Mouse (Mus musculus) small intestine, adult 2 months (tissue): Measurements from ENCODE around the gene 1110017D15Rik. TPM values are rescaled to one million over a fixed set of nuclear protein-coding genes. Genes with fewer than 3 reads are reported as not detected.
A peak's percentile ranks its signal among the peaks of the same experiment; 100 is the strongest.

Experiments
- H3K27ac ChIP-seq: fragments of 200-500 bp; 2 replicates; pipeline ENCODE4 v1.5.1; 2012; ENCODE audit warnings: low read depth, low read length, control low read depth, inconsistent platforms; ENCODE audit not compliant: insufficient read depth
- H3K27me3 ChIP-seq: fragments of 200-500 bp; 2 replicates; pipeline ENCODE4 v1.6.1; 2012; ENCODE audit warnings: mild to moderate bottlenecking, moderate library complexity, low read length, inconsistent platforms; ENCODE audit not compliant: control insufficient read depth, insufficient read depth
- H3K36me3 ChIP-seq: fragments of 200-500 bp; 2 replicates; pipeline ENCODE4 v1.6.1; 2012; ENCODE audit warnings: mild to moderate bottlenecking, low read length, control low read depth, inconsistent platforms; ENCODE audit not compliant: control insufficient read depth, insufficient read depth
- H3K4me1 ChIP-seq: fragments of 200-500 bp; 2 replicates; pipeline ENCODE4 v1.6.1; 2012; ENCODE audit warnings: low read length, inconsistent platforms, mixed read lengths; ENCODE audit not compliant: control insufficient read depth, insufficient read depth, insufficient read length
- H3K4me3 ChIP-seq: fragments of 200-500 bp; 2 replicates; pipeline ENCODE4 v1.5.1; 2012; ENCODE audit warnings: low read depth, mild to moderate bottlenecking, control low read depth, inconsistent platforms, low read length, moderate library complexity
- CTCF ChIP-seq: fragments of 200-500 bp; IDR thresholded peaks from 2 replicates; pipeline ENCODE4 v1.5.1; 2012; ENCODE audit warnings: low read depth, mild to moderate bottlenecking, control low read depth, inconsistent platforms, low read length, moderate library complexity, mixed read lengths; ENCODE audit not compliant: insufficient replicate concordance, insufficient read length; ENCODE audit errors: extremely low read depth
- POLR2A ChIP-seq: fragments of 200-500 bp; IDR thresholded peaks from 2 replicates; pipeline ENCODE4 v1.6.1; 2012; ENCODE audit warnings: low read depth, mild to moderate bottlenecking, control low read depth, inconsistent platforms, low read length, moderate library complexity
- WGBS: fragments of 180-500 bp; shearing (Covaris S2); methylation state at CpG from one replicate; pipeline ENCODE4 v1.1.7; 2018; 5-methylcytosine and 5-hydroxymethylcytosine counted together
- polyA plus RNA-seq: library from polyadenylated mRNA; depleted of rRNA; stranded (reverse); fragments of >200 nt; gene quantifications from 2 replicates; pipeline ENCODE4 v1.2.3, GENCODE M21; 2012

Gene 1110017D15Rik
- polyA plus RNA-seq, 1 experiment = 0.37 TPM

DNA sequence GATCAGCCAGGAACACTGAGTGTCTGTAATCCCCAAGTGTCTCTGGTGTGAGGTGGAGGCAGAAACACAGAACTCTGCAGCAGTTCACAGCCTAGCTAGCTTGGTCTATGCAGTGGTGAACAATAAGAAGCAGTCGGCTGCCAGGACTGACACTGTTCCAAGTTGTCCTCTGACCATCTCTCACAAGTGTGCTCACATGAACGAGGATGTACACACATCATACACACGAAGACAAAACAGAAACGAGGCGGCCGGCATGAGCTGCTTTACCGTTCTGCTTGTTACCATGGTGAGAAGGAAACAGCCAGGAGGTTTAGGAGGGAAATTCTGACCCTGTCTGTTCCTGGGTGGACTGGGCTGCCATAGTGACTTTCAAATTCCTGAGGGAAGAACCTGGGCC lies 9.4 kb upstream of the 1110017D15Rik start:
- WGBS = 71% methylated on average over 7 of the region's 7 CpGs

DNA sequence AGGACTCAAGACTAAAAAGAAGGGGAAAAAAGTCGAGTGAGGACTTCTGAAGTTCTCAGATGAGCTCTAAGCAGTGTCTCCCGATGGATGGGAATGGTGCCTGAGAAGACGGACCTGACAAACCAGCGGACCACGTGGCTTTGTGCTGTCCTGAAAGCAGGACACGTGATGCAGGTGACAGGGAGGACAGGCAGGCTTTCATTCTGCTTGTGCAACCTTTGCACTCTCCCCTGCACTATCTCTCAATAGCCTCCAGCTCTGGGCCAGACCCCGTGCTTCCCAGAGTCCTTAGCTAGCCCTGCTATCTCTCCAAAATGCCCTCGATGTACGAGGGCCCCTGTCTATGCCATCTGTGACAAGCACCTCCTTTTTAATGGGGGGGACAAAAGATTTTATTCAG lies 7.7 kb upstream of the 1110017D15Rik start:
- Histone ChIP-seq H3K27ac (no peak overlapping the region), H3K27me3 (no peaks in the 10 kb centered on the region)
- WGBS = 30% methylated on average over 9 of the region's 9 CpGs

More for the DNA sequence above, 9.4 kb upstream of the 1110017D15Rik start:
- Histone ChIP-seq H3K36me3 (no peaks in the 10 kb centered on the region), H3K27ac (no peak overlapping the region), H3K4me1 (peaks cover 11% of the 10 kb centered on the region), H3K27me3 (no peaks in the 10 kb centered on the region), H3K4me3 (no peak overlapping the region)
- TF ChIP-seq CTCF = no peak
- no peak for TF ChIP-seq POLR2A

DNA sequence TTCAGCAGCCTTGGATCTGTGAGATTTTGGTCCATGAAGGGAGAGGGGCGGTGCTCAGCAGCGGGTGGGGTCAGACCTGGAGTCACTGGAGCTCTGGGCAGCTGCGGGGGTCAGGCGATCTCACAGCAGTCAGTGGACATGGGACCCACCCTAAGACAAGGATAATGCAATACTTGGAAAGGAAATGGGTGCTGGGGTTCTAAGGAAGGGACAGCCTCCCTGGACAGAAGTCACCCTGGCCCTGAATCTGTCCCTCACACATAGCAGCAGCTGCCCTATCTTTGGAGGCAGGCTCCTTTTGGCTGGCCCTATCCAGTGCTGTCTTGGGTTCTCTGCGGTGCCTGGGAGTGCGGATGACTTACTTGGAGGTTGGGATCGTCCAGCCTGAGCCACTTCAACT lies 6.7 kb upstream of the 1110017D15Rik start:
- Histone ChIP-seq H3K4me1 (peaks cover 16% of the 10 kb centered on the region), H3K36me3 (no peaks in the 10 kb centered on the region), H3K27ac (no peak overlapping the region), H3K4me3 (no peak overlapping the region), H3K27me3 (no peaks in the 10 kb centered on the region)
- 76% methylated on average over 7 of the region's 7 CpGs for WGBS
- TF ChIP-seq POLR2A (no peak), CTCF (no peak)

More for the DNA sequence above, 7.7 kb upstream of the 1110017D15Rik start:
- no peaks in the 10 kb centered on the region for H3K36me3 ChIP-seq
- no peak overlapping the region for H3K4me3 ChIP-seq
- TF ChIP-seq POLR2A (no peak), CTCF (no peak)
- H3K4me1 ChIP-seq = peaks cover 13% of the 10 kb centered on the region

DNA sequence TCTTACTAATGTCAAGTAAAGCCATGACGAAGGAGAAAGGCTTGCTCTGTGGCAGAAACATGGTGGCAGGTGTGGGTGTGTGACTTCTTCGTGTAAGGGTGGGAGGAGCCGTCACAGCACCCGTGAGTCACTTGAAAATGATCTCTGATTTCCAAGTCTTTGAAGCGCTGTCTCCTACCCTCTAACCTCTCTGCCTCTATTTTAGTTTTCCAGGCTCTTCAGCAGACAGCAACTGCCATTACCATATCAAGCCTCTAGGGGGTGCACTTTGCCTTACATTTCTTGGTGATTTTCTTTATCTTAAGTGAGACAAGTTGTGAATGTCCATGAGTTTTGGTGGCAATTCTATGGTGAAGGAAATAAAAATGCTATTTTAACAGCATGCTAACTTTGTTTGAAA lies 5.7 kb upstream of the 1110017D15Rik start:
- H3K4me1 ChIP-seq = peaks cover 21% of the 10 kb centered on the region
- 18% methylated on average over 5 of the region's 5 CpGs for WGBS
- no peaks in the 10 kb centered on the region for H3K36me3 ChIP-seq
- TF ChIP-seq CTCF (peak; percentile 35; the same call in 1 of the 2 replicates), POLR2A (no peak)
- no peak overlapping the region for H3K4me3 ChIP-seq
- no peak overlapping the region for H3K27ac ChIP-seq
- H3K27me3 ChIP-seq = no peaks in the 10 kb centered on the region

DNA sequence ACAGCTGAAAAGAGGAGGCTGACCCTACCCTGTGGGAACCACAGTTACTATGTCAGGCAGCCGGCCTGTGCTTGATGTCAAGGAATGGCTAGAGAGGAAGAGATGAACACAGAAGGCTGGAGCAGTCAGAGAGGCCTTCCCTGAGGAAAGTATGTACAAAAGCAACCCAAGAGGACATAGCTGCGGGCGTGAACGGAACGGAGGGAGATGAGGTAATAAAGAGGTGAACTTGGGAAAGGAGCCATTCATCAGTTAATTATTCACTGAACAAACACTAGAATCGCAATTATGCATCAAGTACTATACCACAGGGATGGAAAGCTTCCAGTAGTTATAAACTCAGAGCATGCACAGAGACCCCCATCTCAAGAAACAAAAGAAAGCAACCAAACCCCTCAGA lies 5.0 kb upstream of the 1110017D15Rik start:
- H3K27me3 ChIP-seq = no peaks in the 10 kb centered on the region
- H3K27ac ChIP-seq = no peak overlapping the region
- peaks cover 21% of the 10 kb centered on the region for H3K4me1 ChIP-seq
- H3K36me3 ChIP-seq = no peaks in the 10 kb centered on the region
- 33% methylated on average over 6 of the region's 6 CpGs for WGBS
- no peak for TF ChIP-seq CTCF
- TF ChIP-seq POLR2A = no peak
- H3K4me3 ChIP-seq = no peak overlapping the region

DNA sequence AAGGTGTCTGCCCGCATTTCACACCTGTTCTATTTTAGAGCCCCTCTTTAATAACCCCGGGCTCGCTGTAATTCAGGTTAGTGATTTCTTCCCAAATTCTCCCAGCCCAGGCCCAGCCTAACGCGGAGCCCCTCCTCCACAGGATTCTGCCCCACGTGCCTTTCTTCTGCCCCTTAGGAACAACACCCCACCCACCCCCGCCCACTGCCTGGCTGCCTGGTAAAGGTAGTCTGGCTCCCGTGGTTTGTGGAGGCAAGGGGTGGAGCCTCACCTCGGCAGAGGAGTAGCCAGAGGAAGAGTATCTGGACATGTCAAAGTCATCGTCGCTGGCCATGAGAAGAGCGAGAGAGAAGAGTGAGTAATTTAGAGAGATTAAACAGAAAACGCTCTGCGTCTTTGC lies 3.5 kb upstream of the 1110017D15Rik start:
- Histone ChIP-seq H3K36me3 (no peaks in the 10 kb centered on the region), H3K27ac (no peak overlapping the region), H3K4me1 (peaks cover 21% of the 10 kb centered on the region), H3K27me3 (no peaks in the 10 kb centered on the region), H3K4me3 (no peak overlapping the region)
- no peak for TF ChIP-seq CTCF
- TF ChIP-seq POLR2A = no peak
- 55% methylated on average over 14 of the region's 14 CpGs for WGBS

DNA sequence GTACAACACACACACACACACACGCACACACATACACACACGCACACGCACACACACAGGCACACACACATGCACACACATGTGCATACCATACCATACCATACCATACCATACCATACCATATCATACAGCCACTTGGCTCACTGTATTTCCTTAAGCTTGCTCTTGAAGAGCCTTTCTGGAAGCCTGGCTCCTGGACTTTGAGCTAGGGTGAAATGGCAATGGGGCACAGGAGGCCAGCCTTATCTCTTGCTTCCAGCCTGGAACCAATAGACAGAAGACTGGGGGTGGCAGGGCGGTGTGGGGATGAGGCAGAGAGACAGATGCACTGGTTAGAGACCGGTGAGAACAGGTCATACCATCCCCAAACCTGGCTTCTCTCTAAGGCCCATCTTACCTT lies 2.1 kb upstream of the 1110017D15Rik start:
- Histone ChIP-seq H3K27me3 (no peaks in the 10 kb centered on the region), H3K4me1 (peaks cover 21% of the 10 kb centered on the region), H3K4me3 (no peak overlapping the region), H3K36me3 (no peaks in the 10 kb centered on the region), H3K27ac (peak overlapping the region; percentile 44; the same call in 1 of the 2 replicates)
- TF ChIP-seq POLR2A (no peak), CTCF (no peak)
- WGBS = 59% methylated on average over 5 of the region's 5 CpGs
